Mouse (Mus musculus) left cerebral cortex, adult 8-10 months (tissue): ENCODE results near the gene Atxn7l3. TPM values are rescaled to one million over a fixed set of nuclear protein-coding genes. Genes with fewer than 3 reads are reported as not detected.
"Not testable (repeated sequence)": the region's sequence is repeated elsewhere in the genome, so short reads cannot be mapped to it uniquely, and the experiment has no call there.

Source experiments
- DNase-seq, 2 experiments: peaks; one replicate each; pipeline ENCODE4 v3.0.0; 2022; ENCODE audit warnings: low spot score in 2 of 2
- total RNA-seq, 4 experiments: library from RNA; stranded (reverse); gene quantifications; 2 replicates each; pipeline ENCODE4 v1.2.4; 2022

The Atxn7l3 gene
- total RNA-seq, 4 experiments from 2014 or later, result 202 to 218 (median 208) TPM

DNA sequence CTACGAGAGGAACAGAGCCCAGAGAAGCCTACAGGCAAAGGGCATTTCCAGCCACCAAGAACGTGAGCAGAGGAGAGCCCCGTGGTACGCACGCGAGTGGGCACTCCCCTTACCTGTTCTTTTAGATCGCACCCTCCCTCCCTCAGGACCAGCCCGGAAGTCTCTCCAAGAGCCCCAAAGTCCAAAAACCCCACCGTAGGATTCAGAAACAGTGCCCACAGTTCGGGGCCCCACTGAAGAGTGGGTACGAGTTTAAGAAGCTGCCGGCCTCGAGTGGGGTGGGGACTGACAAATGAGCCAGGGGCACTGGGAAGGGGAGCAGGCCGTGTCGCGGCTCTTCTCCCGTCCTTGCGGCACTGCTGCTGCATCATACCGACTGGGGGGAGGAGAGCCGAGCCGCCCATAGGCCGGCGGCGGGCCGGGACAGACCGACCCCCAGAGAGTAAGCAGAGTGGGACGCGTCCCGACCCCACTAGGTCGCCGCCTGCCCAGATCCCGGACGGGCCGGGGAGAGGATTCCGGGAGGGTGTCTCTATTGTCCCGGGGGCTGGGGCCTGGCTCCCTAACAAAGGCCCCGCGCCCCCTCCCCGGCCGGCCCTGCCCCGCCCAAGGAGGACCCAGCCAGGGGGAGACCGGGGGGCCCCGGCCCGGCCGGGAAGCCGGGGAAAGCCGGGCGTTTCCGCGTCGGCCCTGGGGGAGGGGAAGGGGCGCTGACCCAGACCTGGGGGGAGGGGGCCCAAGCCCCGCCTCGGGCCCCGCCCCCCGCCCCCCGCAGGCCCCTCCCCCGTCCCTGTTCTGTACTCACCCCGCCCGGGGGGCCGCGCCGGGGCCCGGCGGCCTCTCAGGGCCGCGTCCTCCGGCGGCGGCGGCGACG, 596 bp downstream of the Atxn7l3 start:
- DNase-seq, result no peak

DNA sequence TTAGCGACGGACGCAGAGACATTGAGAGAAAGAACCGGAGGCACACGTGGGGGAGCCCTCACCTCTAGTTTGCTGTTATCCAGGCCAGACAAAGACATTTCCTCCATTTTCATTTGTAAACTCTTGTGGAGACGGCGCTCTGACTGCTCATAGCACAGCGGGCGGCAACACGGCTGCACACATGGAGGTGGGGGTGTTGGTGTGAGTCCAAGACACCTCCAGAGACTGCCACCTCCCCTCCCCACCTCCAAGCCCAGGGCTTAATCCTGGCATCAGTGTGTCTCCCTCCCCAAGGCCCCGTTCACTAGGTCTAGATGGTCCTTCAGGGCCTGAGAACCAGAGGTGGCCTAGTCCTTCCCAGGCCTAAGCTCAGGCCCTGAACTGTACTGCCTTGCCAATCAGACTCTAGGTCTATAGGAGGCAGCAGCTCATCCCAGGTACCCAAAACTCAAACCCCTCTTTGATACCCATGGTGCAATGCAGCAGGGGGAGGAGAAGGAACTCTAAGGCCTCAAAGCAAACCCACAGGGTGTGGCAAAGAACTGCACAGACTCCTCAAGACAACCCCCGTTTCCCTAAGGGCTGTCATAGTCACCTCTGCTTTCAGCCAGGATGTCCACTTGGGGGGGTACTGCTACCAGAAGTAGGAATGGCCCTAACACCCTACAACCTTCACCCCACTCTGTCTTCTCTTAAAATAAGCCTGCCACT, 1.4 kb downstream of the Atxn7l3 start:
- no peak for DNase-seq

DNA sequence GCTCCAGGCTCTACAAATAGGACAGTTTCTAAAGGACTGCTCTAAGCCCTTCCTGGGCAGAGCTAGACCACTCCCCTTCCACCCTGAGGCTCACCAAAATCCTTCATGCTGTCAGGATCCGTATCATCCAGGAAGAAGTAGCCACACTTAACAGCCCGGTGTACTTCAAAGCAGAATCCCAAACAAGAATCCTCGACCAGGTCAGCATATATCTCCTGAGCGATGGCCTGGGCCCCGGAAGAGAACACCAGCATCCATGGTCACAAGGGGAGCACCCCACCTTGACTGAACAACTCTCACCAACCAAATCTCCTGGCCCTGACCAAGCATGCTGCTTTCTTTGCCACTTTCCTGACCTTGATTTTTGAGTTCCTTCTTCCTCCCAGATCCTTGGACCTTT, 2.0 kb downstream of the Atxn7l3 start:
- DNase-seq, result no peak

DNA sequence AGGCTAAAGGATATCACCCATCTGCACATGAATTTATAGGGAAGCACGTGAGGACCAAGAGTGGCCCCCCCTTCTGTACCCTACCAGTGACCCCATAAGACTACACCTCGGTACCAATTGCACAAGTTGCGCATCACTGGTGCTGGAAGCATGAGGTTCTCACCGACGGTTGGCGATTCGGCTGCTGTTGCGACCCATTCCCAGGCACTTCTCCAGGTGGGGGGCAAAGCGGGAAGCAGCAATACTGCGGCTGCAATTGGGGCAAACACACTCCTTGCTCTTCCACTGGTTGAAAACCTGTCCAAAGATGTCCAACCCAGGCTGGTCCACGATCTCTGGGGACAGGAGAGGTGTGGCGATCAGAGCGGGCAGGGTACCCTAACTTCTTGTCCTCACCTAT, 2.5 kb downstream of the Atxn7l3 start:
- DNase-seq, result no peak

DNA sequence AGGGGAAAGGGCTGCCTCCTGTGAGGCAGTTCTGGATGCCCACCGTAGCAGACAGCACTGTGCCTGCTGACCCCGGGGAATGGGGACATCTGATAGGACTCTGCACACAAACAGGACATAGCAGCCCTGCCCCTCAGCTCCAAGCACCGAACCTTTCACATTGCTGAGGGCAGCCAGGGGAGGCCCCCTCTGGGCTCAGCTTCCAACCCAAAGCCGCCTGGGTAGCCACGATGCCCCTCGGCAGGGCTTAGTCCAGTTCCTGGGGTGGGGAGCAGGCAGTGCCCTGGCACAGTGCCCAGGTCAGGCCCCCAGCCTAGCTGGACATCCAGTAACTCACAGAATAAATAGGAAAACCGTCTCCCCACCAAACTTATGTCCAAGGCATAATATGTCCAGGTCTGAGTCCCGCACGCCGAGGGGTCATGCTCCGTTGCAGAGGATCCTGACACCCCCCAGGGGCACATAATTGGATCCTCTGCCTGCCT, 5.3 kb downstream of the Atxn7l3 start:
- DNase-seq, result no peak

DNA sequence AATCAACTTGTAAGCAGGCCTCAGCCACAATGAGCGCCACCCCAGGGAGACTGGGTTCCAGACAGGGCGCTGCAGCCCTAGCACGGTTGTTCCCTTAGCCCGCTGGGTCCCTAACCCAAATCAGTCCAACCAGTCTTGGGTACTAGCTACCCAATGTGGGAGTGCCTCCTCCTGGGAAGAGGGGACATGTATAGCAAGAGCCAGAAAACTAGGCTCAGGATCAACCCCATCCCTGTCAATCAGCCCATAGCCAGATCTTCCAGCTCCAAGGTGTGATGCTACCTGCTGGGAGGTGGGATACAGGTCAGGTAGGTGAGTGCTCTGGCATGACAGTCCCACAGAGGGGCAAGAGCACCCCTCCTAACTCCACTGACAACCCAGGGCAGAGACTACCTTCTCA, 6.3 kb downstream of the Atxn7l3 start:
- DNase-seq, result no peak

DNA sequence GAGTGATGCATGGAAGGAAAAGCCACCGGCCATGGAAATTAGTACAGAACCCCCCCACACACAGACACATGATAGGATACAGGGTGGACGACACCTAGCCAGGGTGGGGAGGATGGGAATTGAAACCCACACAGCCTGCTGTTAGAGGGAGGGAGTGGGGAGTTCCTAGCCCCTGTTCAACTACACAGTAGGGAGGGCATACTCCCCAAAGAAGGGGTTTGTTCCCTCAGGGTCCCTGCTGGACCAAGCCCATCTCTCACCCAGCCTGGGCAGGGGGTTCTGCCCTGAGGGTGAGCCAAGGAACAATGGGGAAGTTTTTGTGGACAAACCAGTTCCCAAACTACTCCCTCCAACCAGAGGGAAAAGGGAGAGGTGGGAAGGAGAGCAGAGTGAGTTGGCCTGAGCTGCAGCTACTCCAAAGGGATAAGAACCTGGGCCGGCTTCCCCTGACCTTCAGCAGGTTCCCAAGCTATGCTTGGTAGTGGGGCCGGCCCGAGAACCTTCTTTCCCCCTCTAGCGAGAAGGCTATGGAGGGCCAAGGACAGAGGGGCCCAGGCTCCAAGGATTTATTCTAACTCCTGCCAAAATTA, 6.8 kb downstream of the Atxn7l3 start:
- no peak for DNase-seq

DNA sequence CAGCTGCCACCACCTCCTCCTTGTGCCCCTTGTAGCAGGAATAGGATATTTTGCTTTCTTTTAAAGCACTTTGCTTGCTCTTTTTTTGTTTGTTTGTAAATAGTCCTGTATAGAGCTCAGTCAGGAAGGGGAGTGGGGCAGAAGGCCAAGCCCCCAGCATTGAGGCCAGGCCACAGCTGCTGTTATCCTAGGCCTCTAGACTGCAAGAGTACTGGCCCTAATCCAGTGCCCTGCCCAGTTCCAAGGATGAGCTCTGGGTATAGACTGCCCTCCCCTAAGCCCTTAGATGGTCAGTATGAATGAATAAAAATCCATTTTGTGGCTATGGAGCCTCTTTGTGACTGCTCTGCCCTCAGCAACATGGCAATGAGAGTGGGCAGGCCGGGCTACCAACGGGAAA, 7.5 kb downstream of the Atxn7l3 start:
- DNase-seq, result no peak

DNA sequence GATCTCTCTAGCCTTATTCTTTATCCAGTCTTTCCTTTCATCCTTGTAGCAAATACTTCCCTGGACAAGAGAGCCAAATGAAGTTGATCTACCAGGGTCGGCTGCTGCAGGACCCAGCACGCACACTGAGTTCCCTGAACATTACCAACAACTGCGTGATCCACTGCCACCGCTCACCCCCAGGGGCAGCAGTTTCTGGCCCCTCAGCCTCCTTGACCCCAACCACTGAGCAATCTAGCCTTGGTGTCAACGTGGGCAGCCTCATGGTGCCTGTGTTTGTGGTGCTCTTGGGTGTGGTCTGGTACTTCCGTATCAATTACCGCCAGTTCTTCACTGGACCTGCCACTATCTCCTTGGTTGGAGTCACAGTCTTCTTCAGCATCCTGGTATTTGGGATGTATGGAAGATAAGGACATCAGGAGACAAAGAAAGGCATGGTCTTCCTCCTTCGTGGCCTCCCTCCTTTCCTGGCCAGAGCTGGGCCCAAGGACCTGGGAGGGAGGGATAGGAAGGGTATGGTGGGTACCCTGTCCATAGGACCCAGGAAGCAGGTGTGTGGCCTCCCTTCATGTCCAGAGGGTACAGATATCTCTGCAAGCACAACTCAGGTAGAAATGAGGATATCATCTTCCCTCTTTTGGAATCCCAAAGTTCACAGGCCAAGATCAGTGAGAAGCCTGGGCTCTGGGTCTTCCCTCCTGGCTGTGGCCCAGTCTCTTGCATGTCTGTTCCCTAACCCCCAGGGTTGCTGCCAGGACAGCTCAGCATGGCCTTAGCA, 8.2 kb downstream of the Atxn7l3 start:
- DNase-seq, result no peak

DNA sequence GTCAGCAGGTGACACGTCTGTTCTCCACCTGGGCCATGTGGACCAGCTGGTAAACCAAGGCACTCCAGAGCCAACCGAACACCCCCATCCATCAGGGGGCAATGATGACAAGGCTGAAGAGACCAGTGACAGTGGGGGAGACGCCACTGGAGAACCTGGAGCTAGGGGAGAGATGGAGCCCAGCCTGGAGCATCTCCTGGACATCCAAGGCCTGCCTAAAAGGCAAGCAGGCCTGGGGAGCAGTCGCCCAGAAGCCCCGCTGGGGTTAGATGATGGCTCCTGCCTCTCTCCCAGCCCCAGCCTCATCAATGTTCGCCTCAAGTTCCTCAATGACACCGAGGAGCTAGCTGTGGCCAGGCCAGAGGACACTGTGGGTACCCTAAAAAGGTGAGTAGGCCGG, 8.9 kb downstream of the Atxn7l3 start:
- no peak for DNase-seq

DNA sequence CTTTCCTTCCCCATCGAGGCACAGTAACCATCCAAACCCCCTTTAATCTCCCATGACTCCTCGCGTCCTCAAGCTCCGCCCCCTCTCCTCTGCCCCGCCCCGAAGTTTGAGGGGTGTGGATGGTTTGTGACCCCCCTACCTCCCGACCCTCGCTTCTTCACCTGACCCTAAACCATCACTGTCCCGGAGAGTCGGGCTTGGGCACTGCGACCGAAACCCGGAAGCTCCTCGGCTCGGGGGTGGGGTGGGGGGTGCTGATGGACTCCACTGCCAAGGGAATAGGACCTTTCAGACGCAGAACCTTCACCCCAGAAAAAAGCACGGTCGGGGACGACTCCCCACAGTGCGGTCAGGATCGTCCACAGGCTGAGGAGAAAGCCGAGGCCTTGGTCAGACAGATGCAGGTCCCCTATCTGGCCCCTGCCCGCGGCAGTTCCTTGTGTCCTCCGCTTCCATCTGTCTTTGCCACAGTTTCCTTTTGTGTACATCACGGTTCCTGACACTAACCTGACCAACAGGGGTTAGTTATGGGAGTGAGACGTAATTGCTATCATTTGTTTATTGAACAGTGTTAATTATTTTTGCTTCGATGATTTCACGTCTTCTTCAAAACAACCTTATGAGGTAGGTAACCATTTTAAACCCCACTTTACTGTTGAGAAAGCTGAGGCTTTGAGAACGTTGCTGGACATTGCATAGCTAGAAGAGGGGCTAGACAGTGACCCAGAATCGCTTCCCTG, 11.2 kb downstream of the Atxn7l3 start:
- no peak for DNase-seq

DNA sequence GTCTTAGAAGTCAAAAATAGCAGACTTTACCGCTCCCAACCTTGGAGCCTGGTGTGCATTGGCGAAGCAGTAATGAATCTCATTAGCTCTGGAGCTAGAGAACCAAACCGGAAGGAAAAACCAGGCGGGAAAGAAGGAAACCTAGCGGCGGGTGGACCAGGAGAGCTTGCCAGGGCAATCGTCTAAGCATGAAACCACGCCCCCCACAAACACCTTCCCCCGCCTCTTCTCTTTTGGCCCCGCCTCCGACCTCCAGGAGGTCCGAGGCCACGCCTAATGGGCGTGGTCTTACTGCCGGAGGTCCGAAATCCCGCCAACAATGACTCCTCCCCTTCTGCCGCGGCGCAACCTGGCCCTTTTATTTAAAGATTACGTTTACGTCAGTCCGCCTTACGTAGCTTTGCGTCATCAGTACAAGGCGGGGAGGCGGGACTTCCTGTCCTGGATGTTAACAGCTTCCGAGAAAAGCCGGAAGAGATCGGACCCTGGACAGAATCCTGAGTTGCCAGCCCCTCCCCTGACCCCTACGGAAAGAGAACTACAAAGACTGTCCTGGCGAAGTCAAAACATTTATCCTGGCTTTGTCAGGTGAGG, 11.8 kb downstream of the Atxn7l3 start, which contains the start of gene Tmub2:
Tmub2 (plus strand) TSS at position 431 of the 594 bp plus-strand sequence.
- peak; percentile 91 to 97 for DNase-seq

DNA sequence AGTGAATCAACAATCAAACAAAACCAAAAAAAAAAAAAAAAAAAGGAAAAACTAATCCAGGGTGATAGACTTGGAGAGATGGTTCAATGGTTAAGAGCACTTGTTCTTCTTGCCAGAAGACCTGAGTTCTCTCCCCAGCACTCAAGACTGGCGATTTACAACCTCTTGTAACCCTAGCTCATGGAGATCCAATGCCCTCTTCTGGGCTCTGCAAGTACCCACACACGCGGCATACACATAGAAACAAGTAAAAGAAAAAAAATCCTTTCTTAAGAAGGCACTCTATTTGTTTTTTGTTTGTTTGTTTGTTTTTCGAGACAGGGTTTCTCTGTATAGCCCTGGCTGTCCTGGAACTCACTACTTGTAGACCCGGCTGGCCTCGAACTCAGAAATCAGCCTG, 12.5 kb downstream of the Atxn7l3 start:
- DNase-seq, result no peak

DNA sequence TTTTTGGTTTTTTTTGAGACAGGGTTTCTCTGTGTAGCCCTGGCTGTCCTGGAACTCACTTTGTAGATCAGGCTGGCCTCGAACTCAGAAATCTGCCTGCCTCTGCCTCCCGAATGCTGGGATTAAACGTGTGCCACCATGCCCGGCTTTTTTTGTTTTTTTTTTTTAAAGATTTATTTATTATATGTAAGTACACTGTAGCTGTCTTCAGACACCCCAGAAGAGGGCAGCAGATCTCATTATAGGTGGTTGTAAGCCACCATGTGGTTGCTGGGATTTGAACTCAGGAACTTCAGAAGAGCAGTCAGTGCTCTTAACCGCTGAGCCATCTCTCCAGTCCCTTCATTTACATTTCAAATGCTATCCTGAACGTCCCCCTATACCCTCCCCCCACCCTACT, 16.2 kb downstream of the Atxn7l3 start:
- not testable (repeated sequence) for DNase-seq

DNA sequence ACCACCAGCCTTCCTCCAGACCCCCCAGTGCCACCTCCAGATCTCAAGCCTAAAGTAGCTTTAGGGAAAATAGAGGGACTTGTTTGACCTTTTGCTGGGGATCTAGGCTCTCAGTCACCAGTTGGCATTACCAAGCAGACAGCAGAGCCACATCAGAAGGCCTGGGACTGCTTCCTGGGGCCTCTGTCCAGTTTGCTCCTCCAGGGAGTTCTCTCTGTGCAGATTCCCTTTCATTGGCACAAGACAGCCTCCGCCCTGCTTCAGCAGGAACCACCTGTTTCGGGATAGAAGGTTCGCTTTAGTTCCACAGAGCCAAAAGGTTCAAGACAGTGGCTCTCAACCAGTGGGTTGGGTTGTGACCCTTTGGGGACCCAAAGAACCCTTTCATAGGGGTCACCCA, 16.8 kb downstream of the Atxn7l3 start:
- no peak for DNase-seq

DNA sequence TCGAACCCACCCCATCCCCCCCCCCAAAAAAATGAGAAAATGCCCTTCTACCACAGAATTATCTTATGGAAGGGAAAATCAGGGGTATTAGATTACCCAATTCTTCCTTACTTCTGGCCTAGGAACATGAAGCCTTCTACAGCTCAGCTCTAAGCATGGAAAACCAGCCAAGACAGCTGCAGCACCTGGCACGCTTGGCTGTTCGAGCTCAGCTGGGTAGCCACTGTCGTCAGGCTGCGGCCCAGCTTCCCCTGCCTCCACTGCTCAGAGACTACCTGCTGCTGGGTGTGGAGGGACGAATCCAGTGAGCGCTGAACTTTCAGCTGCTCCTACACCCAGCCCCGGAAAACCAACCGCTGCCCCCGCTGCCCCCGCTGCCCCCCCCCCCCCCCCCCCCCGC, 18.7 kb downstream of the Atxn7l3 start:
- no peak for DNase-seq

DNA sequence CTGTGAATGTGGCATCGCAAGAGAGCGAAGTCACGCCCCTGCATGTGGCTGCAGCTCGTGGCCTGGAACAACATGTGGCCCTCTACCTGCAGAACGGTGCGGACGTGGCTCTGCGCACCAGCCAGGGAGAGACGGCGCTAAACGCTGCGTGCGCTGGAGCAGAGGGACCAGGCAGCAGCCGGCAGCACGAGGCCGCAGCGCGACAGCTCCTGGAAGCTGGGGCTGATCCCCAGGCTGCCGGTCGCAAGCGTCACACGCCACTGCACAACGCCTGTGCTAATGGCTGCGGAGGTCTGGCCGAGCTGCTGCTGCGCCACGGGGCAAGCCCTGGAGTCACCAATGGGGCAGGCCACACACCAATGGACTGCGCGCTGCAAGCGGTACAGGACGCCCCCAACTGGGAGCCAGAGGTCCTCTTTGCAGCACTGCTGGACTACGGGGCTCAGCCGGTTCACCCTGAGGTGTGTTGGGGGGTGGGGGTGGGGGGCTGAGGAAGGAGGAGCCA, 20.0 kb downstream of the Atxn7l3 start:
- no peak for DNase-seq

DNA sequence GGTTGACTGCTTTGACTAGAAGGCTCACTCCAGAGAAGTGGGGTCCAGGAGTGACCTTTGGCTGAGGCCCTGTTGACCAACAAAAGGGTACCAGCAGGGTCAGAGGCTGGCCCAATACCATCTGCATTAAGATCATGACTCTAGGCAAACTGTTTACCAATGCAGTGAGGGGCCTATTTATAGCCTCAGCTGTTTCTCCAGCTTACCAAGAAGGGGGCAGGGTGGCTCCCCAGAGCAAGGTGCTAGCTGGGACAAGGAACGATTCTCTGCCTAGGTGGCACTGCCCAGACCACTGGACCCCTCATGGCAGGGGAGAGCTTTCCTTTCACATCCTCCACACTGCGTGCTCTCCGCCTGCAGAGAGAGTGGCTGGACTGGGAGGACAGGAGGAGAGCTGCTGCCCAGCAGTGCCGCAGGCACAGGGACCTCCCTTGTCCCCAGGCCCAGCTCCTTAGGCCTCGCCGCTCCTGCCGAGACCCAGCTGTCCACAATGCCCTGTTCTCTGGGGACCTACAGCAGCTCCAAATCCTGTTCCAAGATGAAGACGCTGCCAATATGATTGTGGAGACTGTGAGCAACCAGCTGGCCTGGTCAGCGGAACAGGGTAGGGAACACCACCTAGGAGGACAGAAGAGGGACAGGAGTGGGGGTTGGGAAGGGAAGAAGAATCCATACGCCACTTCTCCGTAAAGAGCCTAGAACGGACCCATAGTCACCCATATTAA, 27.7 kb downstream of the Atxn7l3 start, which contains the start of gene Asb16:
Asb16 (plus strand) TSS at position 224 of the 725 bp plus-strand sequence.
- no peak for DNase-seq

DNA sequence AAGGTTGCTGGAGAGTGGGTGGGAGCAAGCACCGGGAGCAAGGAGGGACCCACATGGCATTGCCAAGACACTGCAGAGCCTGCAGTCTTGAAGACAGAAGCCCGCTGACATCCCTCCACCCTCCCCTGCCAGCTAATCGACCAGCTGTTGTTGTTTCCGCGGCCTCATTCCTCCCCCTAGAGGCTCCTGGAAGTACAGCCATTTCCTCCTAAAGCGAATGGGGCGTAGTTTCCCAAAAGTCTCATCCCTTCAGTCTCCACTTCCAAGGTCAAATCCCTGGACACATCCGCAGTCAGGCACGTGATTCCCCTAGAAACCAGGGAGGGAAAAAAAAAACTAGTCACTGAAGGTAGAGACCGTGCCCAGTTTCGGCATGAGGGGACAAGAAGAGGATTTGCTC, 29.0 kb downstream of the Atxn7l3 start:
- DNase-seq, result peak in 1 of 2 experiments; percentile 50
